Mouse (Mus musculus) frontal cortex, adult (tissue): ENCODE data around the gene Aldh1a3.

Experiments used
- ATAC-seq: cut with Nextera tagmentation; 2 replicates; pipeline ENCODE4 v1.9.2; 2017; ENCODE audit warnings: mild to moderate bottlenecking, moderate library complexity, mixed read lengths; ENCODE audit not compliant: low TSS enrichment

Gene Aldh1a3

DNA sequence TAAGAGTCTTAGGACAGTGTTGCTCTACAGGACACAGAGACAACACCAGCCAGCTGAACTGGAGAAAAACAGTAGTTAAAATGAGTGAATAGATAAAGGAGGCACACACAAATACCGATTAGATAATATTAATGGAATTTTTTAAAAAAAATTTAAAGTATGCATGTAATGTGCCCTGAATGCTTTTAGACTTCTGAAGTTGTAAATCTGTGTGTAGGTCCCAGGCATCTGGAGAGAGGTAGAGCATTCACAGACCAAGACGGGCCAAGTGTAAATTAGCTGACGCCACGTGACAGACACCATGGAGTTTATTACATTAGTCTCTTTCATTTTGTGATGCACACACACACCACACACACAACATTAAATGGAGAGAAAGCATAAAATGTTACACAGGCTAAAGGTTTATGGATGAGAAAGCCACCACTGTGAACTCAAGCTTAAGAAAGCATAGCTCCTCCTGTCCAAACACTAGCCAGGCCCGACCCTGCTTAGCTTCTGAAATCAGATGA is 57.3 kb downstream of the Aldh1a3 start:
- ATAC-seq = no peak

DNA sequence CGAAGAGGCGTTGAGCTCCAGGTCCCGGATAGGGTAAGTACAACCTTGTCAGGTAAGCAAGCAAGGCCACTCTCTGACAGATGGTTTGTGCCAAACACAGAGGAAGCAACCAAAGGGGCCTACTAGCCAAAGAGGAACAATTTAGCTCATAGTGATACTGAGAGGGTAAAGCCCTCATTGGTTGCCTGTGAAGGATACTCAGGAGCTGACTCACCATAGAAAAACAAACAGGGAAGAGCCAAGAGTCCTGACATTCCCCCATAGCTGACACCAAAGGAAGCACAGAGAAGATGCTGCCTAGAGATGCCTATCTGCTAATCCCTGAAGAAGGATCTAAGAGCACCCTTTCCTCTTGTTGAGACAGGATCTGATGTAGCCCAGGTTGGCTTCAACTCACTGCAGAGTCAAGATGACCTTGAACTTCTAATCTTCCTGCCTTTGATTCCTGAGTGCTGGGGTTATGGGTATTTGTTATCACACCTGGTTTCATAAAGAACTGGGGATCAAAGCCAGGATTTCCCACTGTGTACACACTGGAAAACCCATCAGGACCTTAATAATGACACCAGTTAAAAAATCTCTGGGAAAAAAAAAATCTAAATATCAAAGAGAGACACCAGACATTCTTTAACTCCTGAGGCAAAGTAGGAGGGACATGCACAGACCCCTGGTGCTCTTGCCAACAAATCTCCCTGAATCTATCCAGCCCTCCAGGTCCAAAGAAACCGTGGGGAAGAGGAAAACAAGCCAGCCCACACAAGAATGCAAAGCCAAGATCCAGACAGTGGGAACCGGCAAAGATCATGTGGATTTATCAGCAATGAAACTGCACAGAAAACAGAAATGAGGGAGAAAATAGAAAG is 58.0 kb downstream of the Aldh1a3 start:
- no peak for ATAC-seq

DNA sequence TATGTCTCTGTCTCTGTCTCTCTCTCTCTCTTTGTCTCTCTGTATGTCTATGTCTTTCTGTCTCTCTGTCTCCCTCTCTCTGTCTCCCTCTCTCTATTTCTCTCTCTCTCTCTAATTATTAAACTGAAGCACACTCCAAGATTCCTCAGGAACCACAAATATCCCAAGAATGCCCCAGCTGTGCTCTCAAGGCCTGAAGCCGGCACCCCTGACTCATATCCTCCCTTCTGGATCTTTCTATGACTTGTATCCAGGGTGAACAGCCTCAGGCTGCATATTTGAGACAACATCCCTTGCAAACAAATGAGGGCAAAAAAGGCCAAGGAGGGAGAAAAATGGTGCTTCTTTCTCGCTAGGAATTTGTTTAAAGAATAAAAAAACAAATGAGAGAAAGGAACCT is 61.4 kb downstream of the Aldh1a3 start, which contains the start of gene Gm10974:
Gene Gm10974 (plus strand): TSS at position 2 of the 400 bp plus-strand sequence.
- ATAC-seq = no peak

DNA sequence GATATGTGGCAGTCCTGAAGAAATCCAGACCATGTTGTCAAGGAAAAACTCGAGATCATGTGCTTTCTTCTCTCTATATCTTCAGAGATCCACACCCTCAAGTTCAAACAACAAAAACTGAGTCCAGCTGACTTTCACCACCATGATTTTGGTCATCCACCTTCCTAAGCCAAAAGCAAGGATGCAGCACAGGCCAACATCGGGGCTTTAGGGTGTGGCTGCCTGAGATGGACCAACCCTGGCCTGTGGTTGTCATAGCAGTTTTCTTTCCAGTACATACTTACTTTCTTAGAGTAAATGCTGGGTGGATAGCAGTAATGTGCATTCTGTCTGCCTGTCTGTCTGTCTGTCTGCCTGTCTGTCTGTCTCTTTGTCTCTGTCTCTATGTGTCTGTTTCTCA is 61.9 kb downstream of the Aldh1a3 start:
- ATAC-seq = no peak

- ATAC-seq = no peak
Observed at GRCm38 (mm10) chr7:66364491-66364890, 62.8 kb downstream of the Aldh1a3 start.

GRCm38 (mm10) chr7:66359044-66359443 is 68.3 kb downstream of the Aldh1a3 start:
- ATAC-seq = no peak

DNA sequence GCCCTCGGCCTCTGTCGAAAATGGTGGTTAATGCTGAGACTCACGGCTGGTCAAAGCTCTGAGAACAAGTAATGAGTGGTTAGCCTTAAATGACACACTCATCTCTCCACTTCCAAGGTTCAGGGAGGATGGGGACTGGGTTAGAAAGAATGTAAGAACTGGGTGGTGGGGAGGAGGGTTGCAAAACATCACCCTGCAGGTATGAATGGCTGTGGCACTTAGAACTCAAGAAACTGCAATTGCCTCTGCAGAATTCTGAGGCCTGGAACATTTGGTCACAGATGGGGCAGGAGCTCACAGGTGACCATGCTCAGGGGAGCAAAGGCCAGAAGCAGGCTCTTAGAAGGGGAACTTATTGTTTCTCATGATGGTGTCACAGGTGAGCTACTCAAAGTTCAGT is 68.9 kb downstream of the Aldh1a3 start:
- ATAC-seq = no peak

GRCm38 (mm10) chr7:66355791-66356522 is 71.4 kb downstream of the Aldh1a3 start:
- no peak for ATAC-seq

- no peak for ATAC-seq
Observed at GRCm38 (mm10) chr7:66354911-66355310, 72.4 kb downstream of the Aldh1a3 start.

DNA sequence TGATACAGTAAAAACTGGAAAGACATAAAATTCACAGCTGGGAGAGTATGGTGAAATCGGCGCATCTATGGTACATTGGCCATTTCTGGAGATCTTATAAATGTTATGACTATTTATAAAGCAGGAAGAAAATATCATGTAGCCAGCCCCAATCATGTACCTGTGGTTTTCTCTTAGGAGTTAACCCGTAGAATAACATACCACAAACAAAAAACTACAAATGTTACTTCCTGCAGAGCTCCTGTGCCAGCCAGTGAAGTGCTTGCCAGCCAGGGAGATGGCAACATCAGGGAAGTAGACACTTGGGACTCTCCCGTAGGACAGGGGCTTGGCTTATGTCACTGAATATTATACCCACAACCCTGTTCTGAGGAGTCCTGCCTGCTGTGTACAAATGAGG is 76.2 kb downstream of the Aldh1a3 start:
- no peak for ATAC-seq

DNA sequence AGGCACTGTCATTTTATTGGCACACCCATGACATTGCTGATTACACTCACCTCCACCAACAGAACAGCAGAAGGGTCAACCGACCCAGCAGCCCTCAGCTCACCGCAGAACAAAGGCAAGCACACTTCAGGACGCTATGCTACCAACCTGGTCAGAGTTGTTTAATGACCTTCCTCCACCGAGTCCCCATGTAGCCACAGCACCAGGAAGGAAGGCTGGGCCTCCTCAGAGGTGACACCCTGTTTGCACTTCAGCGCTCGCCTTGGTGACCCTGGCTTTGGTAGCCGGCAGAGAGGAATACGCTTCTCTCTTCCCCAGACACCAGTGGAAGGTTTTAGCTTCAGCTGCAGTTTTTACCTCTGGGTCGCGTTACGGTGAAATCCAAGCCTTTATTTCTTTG is 77.6 kb downstream of the Aldh1a3 start:
- ATAC-seq = no peak

DNA sequence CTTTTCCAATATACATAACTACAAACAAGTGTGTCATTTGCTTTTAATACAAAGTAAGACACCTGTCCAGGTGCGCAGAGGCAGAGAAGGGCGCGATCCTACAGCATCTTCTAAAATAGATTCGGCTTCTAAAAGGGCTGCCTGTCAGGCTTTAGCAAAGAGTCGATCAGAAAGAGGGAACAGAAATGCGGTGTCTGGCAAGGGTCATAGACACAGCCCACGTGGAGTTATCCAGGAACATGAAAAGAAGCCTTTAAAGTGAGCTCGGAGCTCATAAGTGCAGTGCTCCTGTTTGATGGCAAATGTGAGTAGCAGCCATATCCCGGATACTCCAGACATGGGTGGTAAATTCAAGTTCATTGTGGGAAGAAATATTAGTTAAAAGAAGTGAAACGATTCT is 78.7 kb downstream of the Aldh1a3 start:
- no peak for ATAC-seq

GRCm38 (mm10) chr7:66346959-66347663 is 80.2 kb downstream of the Aldh1a3 start:
- ATAC-seq = no peak

GRCm38 (mm10) chr7:66343307-66343706 is 84.0 kb downstream of the Aldh1a3 start:
- no peak for ATAC-seq

- no peak for ATAC-seq
Observed at GRCm38 (mm10) chr7:66342831-66343230, 84.5 kb downstream of the Aldh1a3 start.

GRCm38 (mm10) chr7:66342323-66342722 is 85.0 kb downstream of the Aldh1a3 start:
- no peak for ATAC-seq
